Mouse (Mus musculus) frontal cortex, postnatal 14 days (tissue): ENCODE results near the gene Sbno2.

Experiments
- DNase-seq, 2 experiments: peaks; one replicate each; pipeline ENCODE4 v3.0.0; 2022; ENCODE audit warnings: low spot score in 2 of 2

Sbno2 gene

GRCm38 (mm10) chr10:80092690-80093089, 12.7 kb downstream of the Sbno2 start:
- no peak for DNase-seq

- DNase-seq: no peak
Observed at GRCm38 (mm10) chr10:80091527-80091926, 13.8 kb downstream of the Sbno2 start.

GRCm38 (mm10) chr10:80089146-80089545, 16.2 kb downstream of the Sbno2 start:
- no peak for DNase-seq

- no peak for DNase-seq
Observed at GRCm38 (mm10) chr10:80087483-80087882, 17.9 kb downstream of the Sbno2 start.

- no peak for DNase-seq
Observed at GRCm38 (mm10) chr10:80086847-80087246, 18.5 kb downstream of the Sbno2 start.

- no peak for DNase-seq
Observed at GRCm38 (mm10) chr10:80084817-80085487, 20.4 kb downstream of the Sbno2 start.

DNA sequence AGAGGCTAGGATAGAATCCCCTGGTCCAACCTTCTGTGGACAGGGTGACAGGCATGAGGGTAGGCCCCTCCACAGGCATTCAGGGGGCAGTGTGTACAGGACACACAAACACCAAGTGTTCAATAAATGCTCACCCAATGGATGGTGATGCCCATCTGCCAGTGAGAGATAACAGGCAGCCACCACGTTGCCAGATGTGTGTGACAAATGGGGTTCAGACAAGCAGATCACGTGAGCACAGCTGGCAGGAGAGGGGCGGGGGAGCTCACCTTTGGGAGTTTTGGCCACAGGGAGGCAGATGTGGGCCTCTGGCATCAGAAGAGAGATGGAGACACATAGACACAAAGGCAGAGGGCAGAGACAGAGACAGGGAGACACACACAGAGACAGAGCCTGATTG, 24.3 kb downstream of the Sbno2 start:
- no peak for DNase-seq

DNA sequence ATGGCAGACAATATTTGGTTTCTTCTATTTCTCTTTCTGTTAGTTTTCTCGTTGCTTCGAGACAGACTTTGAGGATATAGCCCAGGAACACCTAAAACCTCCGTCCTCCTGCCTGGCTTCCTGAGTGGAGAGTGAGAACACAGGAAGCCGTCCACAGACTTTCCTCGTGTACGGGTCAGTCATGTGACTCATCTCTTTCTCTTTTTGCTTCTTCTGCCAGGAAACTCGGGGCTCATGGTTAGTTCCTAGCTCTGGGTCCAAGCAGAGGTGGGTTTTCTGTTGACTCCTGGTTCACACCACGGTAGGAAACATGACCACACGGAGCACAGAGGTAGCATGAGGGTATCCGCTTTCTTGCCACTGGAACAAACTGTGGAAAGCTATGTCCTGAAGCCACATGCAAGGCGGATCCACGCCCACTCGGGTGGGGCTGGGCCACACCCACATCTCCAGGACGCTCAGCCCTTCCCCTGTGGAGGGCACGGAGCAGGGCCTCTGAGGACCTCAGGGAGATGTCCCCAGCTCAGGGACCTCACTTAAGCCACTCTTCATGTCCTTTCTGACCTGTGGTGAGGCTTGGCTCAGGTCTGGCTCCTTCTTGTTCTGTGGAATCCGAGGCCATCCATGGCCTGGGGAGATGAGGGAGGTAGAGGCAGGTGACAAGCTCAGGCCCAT, 24.8 kb downstream of the Sbno2 start:
- no peak for DNase-seq

- no peak for DNase-seq
Observed at GRCm38 (mm10) chr10:80078366-80078765, 27.0 kb downstream of the Sbno2 start.

- no peak for DNase-seq
Observed at GRCm38 (mm10) chr10:80077312-80077711, 28.1 kb downstream of the Sbno2 start.

DNA sequence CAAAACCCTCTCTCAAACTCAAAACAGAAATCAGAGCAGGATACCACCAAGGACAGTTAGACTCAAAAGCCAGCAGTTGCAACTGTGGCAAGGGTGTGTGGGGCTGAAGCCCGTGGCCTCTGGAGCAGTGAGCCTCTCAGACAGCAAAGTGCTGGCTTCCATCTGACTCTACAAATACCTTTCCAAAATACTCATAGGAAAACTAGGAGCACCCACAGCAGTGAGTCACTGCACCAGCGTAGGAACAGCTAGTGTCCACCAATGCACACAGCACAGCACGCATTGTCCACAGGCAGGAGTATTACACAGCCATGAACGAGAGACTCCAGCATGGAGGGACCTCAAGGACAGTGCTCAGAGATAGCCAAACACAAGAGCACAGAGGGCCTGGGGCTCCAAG, 29.0 kb downstream of the Sbno2 start:
- no peak for DNase-seq

- no peak for DNase-seq
Observed at GRCm38 (mm10) chr10:80075924-80076323, 29.4 kb downstream of the Sbno2 start.

DNA sequence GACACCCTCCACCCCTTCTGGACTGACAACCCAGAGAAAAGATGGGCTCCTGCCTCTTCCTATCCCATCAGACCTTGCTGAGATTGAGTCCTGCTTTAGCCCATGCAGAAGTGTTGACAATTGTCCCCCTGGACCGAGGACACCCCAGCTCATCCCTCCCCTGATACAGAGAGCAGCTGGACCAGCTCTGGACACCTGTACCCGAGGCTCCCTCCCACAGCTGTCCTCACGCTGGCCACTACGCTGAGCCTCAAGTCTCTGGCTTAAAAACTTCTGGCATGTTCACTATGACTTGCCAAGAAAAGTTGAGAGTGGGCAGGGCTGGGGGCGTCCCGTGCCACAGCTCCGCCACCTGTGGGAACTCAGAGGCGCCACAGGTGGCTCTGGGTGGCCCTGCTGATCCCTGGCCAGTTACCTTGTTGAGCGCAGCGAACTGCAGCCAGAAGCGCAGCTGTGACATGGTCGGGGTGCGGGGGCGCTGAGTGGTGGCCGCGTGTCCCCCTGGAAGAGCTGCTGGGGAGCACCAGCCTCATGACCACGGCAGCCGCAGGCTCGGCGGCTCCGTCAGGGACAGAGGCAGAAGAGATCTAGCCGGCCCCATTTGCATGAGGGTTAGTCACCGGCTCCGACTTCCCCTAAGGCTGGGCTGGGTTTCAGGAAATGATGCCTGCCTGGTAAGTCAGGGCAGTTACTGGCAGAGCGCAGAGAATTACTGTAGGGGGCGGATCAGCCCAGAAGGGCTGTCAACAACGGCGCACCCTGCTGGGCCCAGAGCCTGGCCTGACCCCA, 30.4 kb downstream of the Sbno2 start:
- peak in 1 of 2 experiments; percentile 43 for DNase-seq

- no peak for DNase-seq
Observed at GRCm38 (mm10) chr10:80072623-80073489, 32.5 kb downstream of the Sbno2 start.

DNA sequence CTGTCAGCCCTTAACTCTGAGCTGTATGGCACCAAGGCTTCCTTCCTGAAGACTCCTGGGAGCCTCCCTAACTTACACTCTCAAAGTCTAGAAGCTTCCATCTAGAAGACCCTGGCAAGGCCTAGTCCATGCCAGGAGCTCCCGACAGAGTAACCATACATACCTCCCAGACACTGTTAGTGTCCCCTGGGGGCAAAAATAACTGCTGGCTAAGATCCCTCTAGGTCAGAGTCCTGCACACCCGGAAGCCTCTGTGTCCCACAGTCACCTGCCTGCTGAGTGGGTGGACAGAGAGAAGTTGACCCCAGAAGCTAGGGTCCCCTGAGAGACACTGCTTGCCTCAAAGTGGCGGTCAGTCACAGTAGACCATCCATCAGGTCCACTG, 33.9 kb downstream of the Sbno2 start:
- DNase-seq: no peak

DNA sequence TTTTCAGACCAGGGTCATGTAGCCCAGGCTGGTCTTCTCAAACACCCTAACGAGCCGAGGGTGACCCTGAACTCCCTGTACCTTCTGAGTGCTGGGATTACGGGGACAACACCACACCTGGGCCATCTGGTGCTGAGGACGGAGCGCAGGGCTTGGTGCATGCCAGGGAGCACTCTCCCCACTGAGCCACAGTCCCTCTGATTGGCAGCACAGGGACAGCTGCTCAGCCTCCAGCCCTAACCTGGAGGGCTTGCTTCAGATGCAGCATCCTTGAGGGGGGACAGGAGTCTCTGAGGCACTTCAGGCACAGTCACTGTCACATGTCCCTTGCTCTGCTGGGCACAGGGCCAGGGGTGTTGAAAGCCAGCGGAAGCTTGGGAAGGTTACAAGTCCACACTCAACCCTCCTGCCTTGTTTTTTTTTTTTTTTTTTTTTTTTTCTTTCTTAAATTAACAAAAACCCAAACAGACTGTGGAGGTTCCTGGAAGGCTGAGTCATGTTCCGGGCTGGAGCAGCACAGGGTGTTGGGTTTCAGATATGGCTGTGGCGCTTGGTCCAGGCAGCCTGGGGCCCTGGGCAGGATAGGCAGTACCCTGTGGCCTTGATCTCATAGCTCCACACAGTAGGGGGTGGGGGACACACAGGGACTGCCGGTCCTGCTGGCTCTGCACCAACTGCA, 34.4 kb downstream of the Sbno2 start:
- DNase-seq: peak; percentile 48 to 55

DNA sequence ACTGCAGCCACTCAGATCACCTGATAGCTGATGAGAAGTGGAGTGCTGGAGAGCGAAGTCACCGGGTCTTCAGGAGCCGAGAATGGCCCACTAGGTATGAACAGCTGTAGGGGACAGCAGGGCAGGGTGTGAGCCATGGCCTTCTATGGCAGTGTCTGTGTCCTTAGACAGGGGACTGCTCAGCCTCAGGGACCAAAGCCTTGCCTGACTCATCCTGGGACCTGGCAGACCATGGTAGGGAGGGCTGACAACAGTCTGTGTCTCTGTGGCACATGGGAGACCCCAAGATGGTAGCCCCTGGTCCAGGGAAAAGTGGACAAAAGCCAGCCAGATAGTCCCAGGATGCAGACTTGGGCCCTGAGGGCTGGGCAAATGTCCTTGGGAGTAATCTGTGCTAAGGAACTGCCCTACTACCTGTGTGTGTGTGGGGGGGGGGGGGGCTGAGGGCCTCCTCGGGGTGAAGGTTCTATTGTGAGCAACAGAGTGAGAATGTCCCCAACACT, 35.4 kb downstream of the Sbno2 start:
- DNase-seq: no peak

DNA sequence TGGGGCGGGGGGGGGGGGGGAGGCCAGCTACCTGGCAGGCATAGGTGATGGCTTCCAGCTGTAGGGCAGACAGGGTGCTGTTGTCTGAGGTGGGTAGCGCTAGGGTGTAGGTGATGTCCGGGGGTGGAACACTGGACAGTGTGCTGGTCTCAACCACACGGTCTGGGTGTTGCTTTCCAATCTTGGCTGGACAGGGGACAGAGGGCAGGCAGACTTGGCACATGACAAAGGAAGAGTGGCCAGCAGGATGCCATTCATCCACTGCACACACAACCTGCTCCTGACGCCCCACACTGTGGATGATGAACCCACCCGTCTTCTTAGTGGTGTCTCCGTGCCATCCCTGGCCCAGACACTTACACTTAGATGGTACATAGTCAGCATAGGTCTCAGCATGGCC, 36.1 kb downstream of the Sbno2 start:
- no peak for DNase-seq

DNA sequence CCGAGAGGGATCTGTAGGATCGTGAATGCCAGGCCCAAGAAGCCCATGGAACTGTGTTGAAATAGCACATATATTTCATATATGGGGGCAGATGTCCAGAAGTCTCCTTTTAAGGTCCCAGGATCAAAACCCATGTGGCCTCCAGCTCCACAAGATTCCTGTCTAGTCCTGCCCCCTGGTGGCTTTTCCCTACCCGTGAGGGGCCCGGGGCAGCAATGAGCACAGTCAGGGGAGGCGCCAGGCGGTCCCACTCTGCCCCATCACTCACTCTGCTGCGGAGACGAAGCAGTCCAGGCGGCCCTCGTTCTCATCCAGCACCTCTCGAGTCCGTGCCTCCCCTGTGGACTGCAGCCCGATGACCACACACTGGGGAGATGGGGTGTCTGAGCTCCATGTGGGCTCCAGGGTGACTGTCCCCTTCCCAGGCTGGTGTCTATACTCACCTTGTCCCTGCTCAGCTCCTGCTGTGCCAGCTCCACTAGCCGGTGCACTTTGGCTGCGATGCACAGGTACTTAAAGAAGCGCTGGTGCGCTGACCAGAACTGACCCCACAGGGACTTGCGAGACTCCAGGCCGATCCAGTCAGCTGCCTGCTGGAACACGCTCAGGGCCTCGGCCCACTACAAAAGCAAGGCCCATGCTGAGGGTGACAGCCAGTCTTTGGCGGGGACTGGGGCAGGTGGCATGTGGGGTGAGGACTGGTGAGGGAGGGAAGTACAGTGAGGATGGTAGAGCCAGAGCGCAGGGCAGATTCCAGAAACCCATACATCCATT, 41.3 kb downstream of the Sbno2 start:
- DNase-seq: no peak

GRCm38 (mm10) chr10:80063104-80063503, 42.3 kb downstream of the Sbno2 start:
- no peak for DNase-seq
